Mouse (Mus musculus): ENCODE measurements around the gene Dtx2. TPM values are rescaled to one million over a fixed set of nuclear protein-coding genes. Genes with fewer than 3 reads are reported as not detected.
A peak's percentile ranks its signal among the peaks of the same experiment; 100 is the strongest.

Gene Dtx2
- 16.8 and 17.4 TPM in 2 replicates for polyA plus RNA-seq (2014; fragmentation: Nextera tagmentation; extraction: Ambion mirVana)

GRCm38 (mm10) chr5:135994725-135995687 is at the start of gene Dtx2:
TSS of gene Dtx2 (plus strand) at chr5:135994800.
- Histone ChIP-seq H3K27me3 (ENCODE audit: control insufficient read depth, insufficient read depth, low read length) (no peaks in the 10 kb centered on the region), H3K4me1 (ENCODE audit: control insufficient read depth in 2 of 2, insufficient read depth in 2 of 2, low read length in 2 of 2) (peaks cover 0 to 8% of the 10 kb centered on the region in 2 experiments; a peak in 1 of 4 replicates), H3K9me3 (ENCODE audit: control insufficient read depth, low read length) (no peaks in the 10 kb centered on the region), H3K4me2 (ENCODE audit: low read length) (peak within 1 kb of the TSS; percentile 87), H3K9ac (ENCODE audit: low read length) (peak within 1 kb of the TSS; percentile 87), H3K4me3 (ENCODE audit: control insufficient read depth in 1 of 2, insufficient read depth in 1 of 2, low read depth in 1 of 2, low read length in 2 of 2) (peak within 1 kb of the TSS; percentile 77 to 81), H3K36me3 (ENCODE audit: control insufficient read depth, insufficient read depth, low read length) (peaks cover 38% of the 10 kb centered on the region), H3K27ac (replicated peaks in 1 of 2; ENCODE audit: control insufficient read depth in 1 of 2, insufficient read depth in 1 of 2, low read depth in 2 of 2, low read length in 2 of 2) (peak within 1 kb of the TSS in 1 of 2 experiments; percentile 82; a peak in 3 of 4 replicates)
- WGBS, result 2% methylated on average over 47 of the region's 47 CpGs
- peak; percentile 84 for ATAC-seq (ENCODE audit: insufficient number of reproducible peaks, insufficient read depth, low FRiP score, low read depth)

GRCm38 (mm10) chr5:135945916-135946408 is 48.6 kb upstream of the Dtx2 start:
- H3K4me3 ChIP-seq (ENCODE audit: control insufficient read depth in 1 of 2, insufficient read depth in 1 of 2, low read depth in 1 of 2, low read length in 2 of 2), result no peak overlapping the region
- H3K27me3 ChIP-seq (ENCODE audit: control insufficient read depth, insufficient read depth, low read length), result no peaks in the 10 kb centered on the region
- no peaks in the 10 kb centered on the region for H3K9me3 ChIP-seq (ENCODE audit: control insufficient read depth, low read length)
- 0 out of 2 replicates have a peak overlapping the region, but pooled peaks have one; percentile 8 for H3K9ac ChIP-seq (ENCODE audit: low read length)
- H3K36me3 ChIP-seq (ENCODE audit: control insufficient read depth, insufficient read depth, low read length), result no peaks in the 10 kb centered on the region
- peaks cover 5 to 13% of the 10 kb centered on the region in 2 experiments for H3K4me1 ChIP-seq (ENCODE audit: control insufficient read depth in 2 of 2, insufficient read depth in 2 of 2, low read length in 2 of 2)
- H3K4me2 ChIP-seq (ENCODE audit: low read length), result peak overlapping the region; percentile 39
- 38% methylated on average over 10 of the region's 10 CpGs for WGBS
- peak; percentile 34; the same call in 1 of the 2 replicates for ATAC-seq (ENCODE audit: insufficient number of reproducible peaks, insufficient read depth, low FRiP score, low read depth)
- peak overlapping the region in 1 of 2 experiments; percentile 10; a peak in 1 of 4 replicates for H3K27ac ChIP-seq (replicated peaks in 1 of 2; ENCODE audit: control insufficient read depth in 1 of 2, insufficient read depth in 1 of 2, low read depth in 2 of 2, low read length in 2 of 2)

GRCm38 (mm10) chr5:135946621-135947020 is 48.0 kb upstream of the Dtx2 start:
- ATAC-seq (ENCODE audit: insufficient number of reproducible peaks, insufficient read depth, low FRiP score, low read depth), result no peak
- Histone ChIP-seq H3K36me3 (ENCODE audit: control insufficient read depth, insufficient read depth, low read length) (no peaks in the 10 kb centered on the region), H3K4me1 (ENCODE audit: control insufficient read depth in 2 of 2, insufficient read depth in 2 of 2, low read length in 2 of 2) (peaks cover 5 to 13% of the 10 kb centered on the region in 2 experiments), H3K9me3 (ENCODE audit: control insufficient read depth, low read length) (no peaks in the 10 kb centered on the region), H3K27ac (replicated peaks in 1 of 2; ENCODE audit: control insufficient read depth in 1 of 2, insufficient read depth in 1 of 2, low read depth in 2 of 2, low read length in 2 of 2) (no peak overlapping the region), H3K27me3 (ENCODE audit: control insufficient read depth, insufficient read depth, low read length) (no peaks in the 10 kb centered on the region), H3K4me3 (ENCODE audit: control insufficient read depth in 1 of 2, insufficient read depth in 1 of 2, low read depth in 1 of 2, low read length in 2 of 2) (no peak overlapping the region), H3K4me2 (ENCODE audit: low read length) (peak overlapping the region; percentile 39), H3K9ac (ENCODE audit: low read length) (no peak overlapping the region)
- WGBS, result 73% methylated on average over 5 of the region's 5 CpGs

DNA sequence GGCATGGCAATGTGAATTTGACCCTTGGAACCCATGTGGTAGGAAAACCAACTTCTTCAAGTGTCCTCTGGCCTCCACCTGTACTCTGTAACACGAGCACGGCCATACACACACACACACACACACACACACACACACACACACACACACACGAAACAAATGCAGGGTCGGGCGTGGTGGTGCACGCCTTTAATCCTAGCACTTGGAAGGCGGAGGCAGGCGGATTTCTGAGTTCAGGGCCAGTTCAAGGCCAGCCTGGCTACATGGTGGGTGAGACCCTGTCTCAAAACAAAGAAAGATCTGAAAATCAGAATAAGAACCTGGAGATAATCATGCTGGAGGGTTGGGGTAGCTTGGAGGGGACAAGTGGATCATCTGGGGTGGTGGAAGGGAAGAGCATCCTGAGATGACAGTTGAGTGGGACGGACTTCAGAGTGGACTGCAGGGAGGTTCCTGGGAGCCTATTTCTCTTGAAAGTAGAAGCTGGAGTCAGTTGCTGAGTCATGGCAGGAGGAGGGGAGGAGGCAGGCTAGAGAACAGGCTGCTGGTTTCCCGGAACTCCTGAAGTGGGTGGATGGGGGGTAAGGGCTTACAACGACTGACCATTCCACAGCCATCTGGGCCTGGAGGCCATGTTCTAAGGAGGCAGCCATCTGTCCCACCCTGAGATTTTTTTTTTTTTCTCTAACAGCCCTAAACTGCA is 43.7 kb upstream of the Dtx2 start:
- Histone ChIP-seq H3K27me3 (ENCODE audit: control insufficient read depth, insufficient read depth, low read length) (no peaks in the 10 kb centered on the region), H3K4me1 (ENCODE audit: control insufficient read depth in 2 of 2, insufficient read depth in 2 of 2, low read length in 2 of 2) (peaks cover 3 to 8% of the 10 kb centered on the region in 2 experiments), H3K36me3 (ENCODE audit: control insufficient read depth, insufficient read depth, low read length) (no peaks in the 10 kb centered on the region), H3K9me3 (ENCODE audit: control insufficient read depth, low read length) (no peaks in the 10 kb centered on the region), H3K4me2 (ENCODE audit: low read length) (no peak overlapping the region), H3K4me3 (ENCODE audit: control insufficient read depth in 1 of 2, insufficient read depth in 1 of 2, low read depth in 1 of 2, low read length in 2 of 2) (no peak overlapping the region), H3K27ac (replicated peaks in 1 of 2; ENCODE audit: control insufficient read depth in 1 of 2, insufficient read depth in 1 of 2, low read depth in 2 of 2, low read length in 2 of 2) (no peak overlapping the region), H3K9ac (ENCODE audit: low read length) (no peak overlapping the region)
- WGBS, result 81% methylated on average over 11 of the region's 11 CpGs
- no peak; the same call in 1 of the 2 replicates for ATAC-seq (ENCODE audit: insufficient number of reproducible peaks, insufficient read depth, low FRiP score, low read depth)

GRCm38 (mm10) chr5:135951660-135952059 is 42.9 kb upstream of the Dtx2 start:
- Histone ChIP-seq H3K4me1 (ENCODE audit: control insufficient read depth in 2 of 2, insufficient read depth in 2 of 2, low read length in 2 of 2) (peaks cover 0 to under 1% of the 10 kb centered on the region in 2 experiments; a peak in 1 of 4 replicates), H3K27ac (replicated peaks in 1 of 2; ENCODE audit: control insufficient read depth in 1 of 2, insufficient read depth in 1 of 2, low read depth in 2 of 2, low read length in 2 of 2) (no peak overlapping the region), H3K27me3 (ENCODE audit: control insufficient read depth, insufficient read depth, low read length) (no peaks in the 10 kb centered on the region), H3K9ac (ENCODE audit: low read length) (no peak overlapping the region), H3K9me3 (ENCODE audit: control insufficient read depth, low read length) (no peaks in the 10 kb centered on the region), H3K4me3 (ENCODE audit: control insufficient read depth in 1 of 2, insufficient read depth in 1 of 2, low read depth in 1 of 2, low read length in 2 of 2) (no peak overlapping the region), H3K4me2 (ENCODE audit: low read length) (no peak overlapping the region), H3K36me3 (ENCODE audit: control insufficient read depth, insufficient read depth, low read length) (no peaks in the 10 kb centered on the region)
- ATAC-seq (ENCODE audit: insufficient number of reproducible peaks, insufficient read depth, low FRiP score, low read depth), result no peak
- WGBS, result 75% methylated on average over 2 of the region's 2 CpGs

- H3K27ac ChIP-seq (replicated peaks in 1 of 2; ENCODE audit: control insufficient read depth in 1 of 2, insufficient read depth in 1 of 2, low read depth in 2 of 2, low read length in 2 of 2), result no peak overlapping the region
- H3K4me2 ChIP-seq (ENCODE audit: low read length), result no peak overlapping the region
- 93% methylated on average over 2 of the region's 2 CpGs for WGBS
- H3K4me1 ChIP-seq (ENCODE audit: control insufficient read depth in 2 of 2, insufficient read depth in 2 of 2, low read length in 2 of 2), result peaks cover 4 to 7% of the 10 kb centered on the region in 2 experiments; a peak in 3 of 4 replicates
- no peaks in the 10 kb centered on the region for H3K27me3 ChIP-seq (ENCODE audit: control insufficient read depth, insufficient read depth, low read length)
- H3K4me3 ChIP-seq (ENCODE audit: control insufficient read depth in 1 of 2, insufficient read depth in 1 of 2, low read depth in 1 of 2, low read length in 2 of 2), result no peak overlapping the region
- ATAC-seq (ENCODE audit: insufficient number of reproducible peaks, insufficient read depth, low FRiP score, low read depth), result no peak
- H3K36me3 ChIP-seq (ENCODE audit: control insufficient read depth, insufficient read depth, low read length), result no peaks in the 10 kb centered on the region
- no peaks in the 10 kb centered on the region for H3K9me3 ChIP-seq (ENCODE audit: control insufficient read depth, low read length)
- no peak overlapping the region for H3K9ac ChIP-seq (ENCODE audit: low read length)
Measured at GRCm38 (mm10) chr5:135952830-135953229, 41.8 kb upstream of the Dtx2 start.

All from heart, embryonic 14.5 days (tissue).